Mouse (Mus musculus): ENCODE results near the gene Gm3002. TPM values are rescaled to one million over a fixed set of nuclear protein-coding genes. Genes with fewer than 3 reads are reported as not detected.
"Not testable (repeated sequence)": the region's sequence is repeated elsewhere in the genome, so short reads cannot be mapped to it uniquely, and the experiment has no call there.

Gene Gm3002
- under 1 TPM in 1 of 2 experiments, not detected in 1; 0.93 TPM for total RNA-seq (2021)

- DNase-seq (ENCODE audit: low spot score in 2 of 2); intact Hi-C loops (cut with DNase I): not testable (repeated sequence)
Observed at GRCm38 (mm10) chr14:3809774-3810173, at the start of gene Gm3002. Gene Gm3002 (plus strand): TSS chr14:3810074.

GRCm38 (mm10) chr14:3845945-3846344 lies 36.1 kb downstream of the Gm3002 start, which contains the start of gene Gm3033:
Gene Gm3033 (plus strand): TSS chr14:3846245.
- DNase-seq (ENCODE audit: low spot score in 2 of 2); intact Hi-C loops (cut with DNase I): not testable (repeated sequence)

GRCm38 (mm10) chr14:3883872-3884271 lies 74.0 kb downstream of the Gm3002 start, which contains the start of gene Gm2916:
Gene Gm2916 (plus strand): TSS chr14:3884172.
- intact Hi-C loops (cut with DNase I); DNase-seq (ENCODE audit: low spot score in 2 of 2): not testable (repeated sequence)

- intact Hi-C loops (cut with DNase I); DNase-seq (ENCODE audit: low spot score in 2 of 2): not testable (repeated sequence)
Observed at GRCm38 (mm10) chr14:3931456-3931855, 121.6 kb downstream of the Gm3002 start, which contains the start of gene Gm3029. Gene Gm3029 (plus strand): TSS chr14:3931756.

DNA sequence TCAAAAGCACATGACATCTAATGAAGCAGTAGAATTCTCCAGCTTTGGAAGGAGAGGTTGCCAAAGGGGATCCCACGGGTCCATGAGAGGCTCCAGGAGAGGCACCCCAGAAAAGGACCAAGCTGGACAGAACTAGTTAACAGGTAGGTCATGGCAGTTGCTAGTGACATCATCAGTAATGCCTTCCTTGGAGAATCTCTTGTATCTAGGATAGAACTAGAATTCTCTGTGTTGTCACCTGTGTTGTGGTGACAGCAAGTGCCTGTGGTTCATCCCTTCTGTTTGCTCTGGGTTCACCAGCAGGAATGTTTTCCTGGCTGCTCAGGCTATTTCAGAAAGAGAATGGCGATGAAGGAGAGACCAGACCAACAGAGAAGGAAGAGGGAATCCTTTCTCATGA lies 153.4 kb downstream of the Gm3002 start, which contains the start of gene Gm3095:
Gene Gm3095 (plus strand): TSS at position 301 of the 400 bp plus-strand sequence.
- intact Hi-C loops (cut with DNase I) = not testable (repeated sequence)

DNA sequence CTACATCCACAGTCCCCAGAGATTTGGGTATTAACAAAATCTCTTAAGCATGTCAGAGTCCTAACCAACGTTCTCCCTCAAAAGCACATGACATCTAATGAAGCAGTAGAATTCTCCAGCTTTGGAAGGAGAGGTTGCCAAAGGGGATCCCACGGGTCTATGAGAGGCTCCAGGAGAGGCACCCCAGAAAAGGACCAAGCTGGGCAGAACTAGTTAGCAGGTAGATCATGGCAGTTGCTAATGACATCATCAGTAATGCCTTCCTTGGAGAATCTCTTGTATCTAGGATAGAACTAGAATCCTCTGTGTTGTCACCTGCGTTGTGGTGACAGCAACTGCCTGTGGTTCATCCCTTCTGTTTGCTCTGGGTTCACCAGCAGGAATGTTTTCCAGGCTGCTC lies 188.2 kb downstream of the Gm3002 start, which contains the start of gene Gm3099:
Gene Gm3099 (plus strand): TSS at position 301 of the 400 bp plus-strand sequence.
- intact Hi-C loops (cut with DNase I); DNase-seq (ENCODE audit: low spot score in 2 of 2): not testable (repeated sequence)

More for the DNA sequence above, 153.4 kb downstream of the Gm3002 start, which contains the start of gene Gm3095:
- not testable (repeated sequence) for DNase-seq (ENCODE audit: low spot score in 2 of 2)

Other genes with a start within 250 kb of the Gm3002 start
- not detected for gene Gm3012, start 175.6 kb upstream of the Gm3002 start, total RNA-seq (2021)
- 1 to 10 TPM; 1.8 to 2.6 TPM for gene Gm3020, start 158.0 kb upstream of the Gm3002 start, total RNA-seq (2021)
- not detected for gene Gm3043, start 121.3 kb upstream of the Gm3002 start, total RNA-seq (2021)
- not detected for gene Gm3033, start 36.2 kb downstream of the Gm3002 start, total RNA-seq (2021)
- gene Gm2916, start 74.1 kb downstream of the Gm3002 start, total RNA-seq (2021) = not detected
- not detected for gene Gm3029, start 121.7 kb downstream of the Gm3002 start, total RNA-seq (2021)
- gene Gm3095, start 153.5 kb downstream of the Gm3002 start, total RNA-seq (2021) = under 1 TPM in 1 of 2 experiments, not detected in 1; 0.29 TPM
- not detected for gene Gm3099, start 188.3 kb downstream of the Gm3002 start, total RNA-seq (2021)
- gene Gm5796, start 213.9 kb downstream of the Gm3002 start, total RNA-seq (2021) = 1 to 10 TPM; 1.8 to 2.5 TPM

Measured in left cerebral cortex, postnatal 36 days (tissue).